Mouse (Mus musculus) liver, embryonic 16.5 days (tissue): Measurements from ENCODE around the gene Tgm2. TPM values are rescaled to one million over a fixed set of nuclear protein-coding genes. Genes with fewer than 3 reads are reported as not detected.

Experiments
- ATAC-seq: fragments of 200-750 bp; cut with Nextera tagmentation; 2 replicates; pipeline ENCODE4 v1.8.0; 2017; ENCODE audit warnings: low read depth, mild to moderate bottlenecking, moderate number of reproducible peaks, moderate library complexity
- H3K27ac ChIP-seq: fragments of 300-500 bp; sonication (generic); 2 replicates; pipeline ENCODE4 v1.5.1; 2014; ENCODE audit warnings: mild to moderate bottlenecking, low read length
- H3K27me3 ChIP-seq: fragments of 300-500 bp; sonication (generic); 2 replicates; pipeline ENCODE4 v1.6.1; 2014; ENCODE audit warnings: low read depth, low read length, mixed read lengths; ENCODE audit not compliant: control insufficient read depth, insufficient read depth
- H3K36me3 ChIP-seq: fragments of 300-500 bp; sonication (generic); 2 replicates; pipeline ENCODE4 v1.6.1; 2014; ENCODE audit warnings: mild to moderate bottlenecking; ENCODE audit not compliant: control insufficient read depth, insufficient read depth
- H3K4me1 ChIP-seq: fragments of 300-500 bp; sonication (generic); 2 replicates; pipeline ENCODE4 v1.6.1; 2014; ENCODE audit warnings: low read depth, low read length, mixed read lengths; ENCODE audit not compliant: control insufficient read depth
- H3K4me2 ChIP-seq: fragments of 300-500 bp; sonication (generic); 2 replicates; pipeline ENCODE4 v1.6.1; 2014; ENCODE audit warnings: low read depth, low read length, mixed read lengths
- H3K4me3 ChIP-seq: fragments of 300-500 bp; sonication (generic); 2 replicates; pipeline ENCODE4 v1.5.1; 2014; ENCODE audit warnings: low read depth, mild to moderate bottlenecking, low read length
- H3K9ac ChIP-seq: fragments of 300-500 bp; sonication (generic); 2 replicates; pipeline ENCODE4 v1.6.1; 2014; ENCODE audit warnings: low read depth, low read length
- H3K9me3 ChIP-seq: fragments of 300-500 bp; sonication (generic); replicated peaks from 2 replicates; pipeline ENCODE4 v1.6.1; 2016; ENCODE audit warnings: low read length; ENCODE audit not compliant: control insufficient read depth
- WGBS: fragments of 180-500 bp; shearing (Covaris S2); extraction: QIAGEN DNeasy Blood & Tissue Kit; methylation state at CpG from one replicate; pipeline ENCODE4 v1.1.7; 2014; ENCODE audit not compliant: insufficient replicate concordance; 5-methylcytosine and 5-hydroxymethylcytosine counted together
- polyA plus RNA-seq: library from polyadenylated mRNA; unstranded; fragments of >200 nt; fragmentation: Nextera tagmentation; extraction: Ambion mirVana; gene quantifications from 2 replicates; pipeline ENCODE4 v1.2.1, GENCODE M21; 2015

The Tgm2 gene
- polyA plus RNA-seq, 1 experiment from 2014 or later: 74.3 TPM

DNA sequence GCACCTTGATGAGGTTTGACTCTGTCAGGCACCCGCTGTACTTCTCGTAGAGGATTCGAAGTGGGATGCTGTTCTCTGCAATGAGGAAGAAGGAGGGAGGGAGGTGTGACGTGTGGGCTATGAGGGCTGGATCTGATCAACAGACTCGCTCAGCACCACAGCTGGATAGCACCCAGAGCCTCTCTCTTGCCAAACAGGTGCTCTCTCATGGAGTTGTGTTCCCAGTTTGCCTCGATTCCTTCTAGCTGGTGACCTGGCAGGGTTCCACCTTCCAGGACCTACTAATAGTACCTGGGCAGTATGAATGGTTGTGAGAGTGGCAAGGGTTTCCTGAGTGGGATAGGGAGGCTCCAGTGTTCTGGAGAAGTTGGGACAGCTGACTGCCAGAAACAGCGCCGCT, 26.0 kb downstream of the Tgm2 start:
- no peak overlapping the region for H3K27ac ChIP-seq
- no peaks in the 10 kb centered on the region for H3K27me3 ChIP-seq
- ATAC-seq: no peak
- H3K4me2 ChIP-seq: no peak overlapping the region
- H3K4me3 ChIP-seq: no peak overlapping the region
- H3K36me3 ChIP-seq: peaks cover 71% of the 10 kb centered on the region
- H3K9ac ChIP-seq: no peak overlapping the region
- H3K4me1 ChIP-seq: peaks cover 20% of the 10 kb centered on the region
- 81% methylated on average over 8 of the region's 8 CpGs for WGBS
- H3K9me3 ChIP-seq: no peaks in the 10 kb centered on the region

DNA sequence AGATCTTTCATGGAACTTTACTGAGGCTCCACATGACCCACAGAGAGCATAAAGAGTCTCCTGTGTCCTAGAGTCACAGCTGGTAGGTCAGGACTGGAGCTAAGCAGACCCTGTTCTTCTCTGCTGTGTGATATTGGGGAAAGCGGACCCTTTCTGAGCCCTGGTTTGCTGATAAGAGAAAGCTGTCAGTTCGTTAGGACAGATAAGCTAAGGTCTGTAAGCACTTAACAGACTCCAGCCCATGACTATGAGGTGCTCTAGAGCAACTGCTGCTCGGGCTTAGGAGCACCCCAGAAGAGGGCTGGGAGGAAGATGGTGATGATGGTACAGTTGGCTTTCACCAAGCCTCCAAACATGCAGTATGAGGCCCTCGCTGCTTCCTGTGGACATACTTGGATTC, 27.1 kb downstream of the Tgm2 start:
- Histone ChIP-seq H3K4me3 (no peak overlapping the region), H3K4me2 (no peak overlapping the region), H3K27me3 (no peaks in the 10 kb centered on the region), H3K4me1 (peaks cover 29% of the 10 kb centered on the region), H3K9ac (no peak overlapping the region), H3K36me3 (peaks cover 62% of the 10 kb centered on the region), H3K9me3 (no peaks in the 10 kb centered on the region), H3K27ac (no peak overlapping the region)
- 33% methylated on average over 4 of the region's 4 CpGs for WGBS
- peak; percentile 24; the same call in 1 of the 2 replicates for ATAC-seq

DNA sequence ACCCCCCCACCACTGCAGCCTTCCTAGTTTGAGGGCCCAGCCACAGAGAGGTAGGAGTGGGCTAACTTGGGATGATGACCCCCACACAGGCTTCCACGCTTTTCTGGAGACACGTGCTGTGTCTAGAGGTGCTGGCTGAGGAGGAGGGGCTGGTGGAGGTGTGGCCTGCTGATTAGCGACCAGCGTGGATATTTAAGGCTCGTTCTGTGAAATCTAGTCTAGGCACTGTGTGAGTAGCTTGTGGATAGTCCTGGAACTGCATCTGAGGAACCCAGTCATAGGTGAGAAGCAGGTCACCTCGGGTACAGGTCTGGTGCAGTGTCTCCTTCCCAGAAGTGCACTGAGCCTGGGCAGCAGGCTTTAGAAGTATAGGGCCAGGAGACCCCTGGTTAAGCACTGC, 29.6 kb downstream of the Tgm2 start:
- Histone ChIP-seq H3K36me3 (peaks cover 37% of the 10 kb centered on the region), H3K27me3 (no peaks in the 10 kb centered on the region), H3K4me1 (peaks cover 43% of the 10 kb centered on the region), H3K9ac (no peak overlapping the region), H3K27ac (no peak overlapping the region), H3K4me3 (no peak overlapping the region), H3K9me3 (no peaks in the 10 kb centered on the region), H3K4me2 (no peak overlapping the region)
- WGBS: 18% methylated on average over 6 of the region's 6 CpGs
- no peak for ATAC-seq

DNA sequence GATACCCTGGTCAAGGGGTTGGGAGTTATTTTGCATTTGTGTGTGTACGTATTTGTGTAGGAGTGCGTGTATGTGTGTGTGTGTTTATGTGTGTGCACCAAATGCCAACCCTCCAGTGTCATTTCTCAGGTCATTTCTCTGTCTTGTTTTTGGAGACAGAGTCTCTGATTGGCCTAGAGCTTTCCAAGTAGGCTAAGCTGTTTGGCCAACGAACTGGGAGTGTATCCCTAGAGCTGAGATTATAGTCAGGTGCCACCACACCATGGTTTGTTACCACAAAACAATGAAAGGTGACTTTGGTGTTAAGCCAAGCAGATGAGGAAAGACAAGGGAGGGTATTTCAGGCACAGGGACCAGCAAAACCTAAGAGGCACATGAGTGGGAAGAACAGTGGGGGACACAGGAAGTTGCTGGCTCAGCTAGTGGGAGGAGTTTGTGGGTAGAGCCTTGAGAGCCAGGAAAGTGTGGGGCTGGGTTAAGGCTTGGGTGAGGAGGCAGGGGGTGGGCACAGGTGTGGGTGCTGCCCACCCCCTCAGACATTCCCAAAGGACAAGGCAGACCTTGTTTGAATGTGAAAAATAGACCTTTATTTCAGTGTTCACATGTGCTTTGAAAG, 30.3 kb downstream of the Tgm2 start:
- Histone ChIP-seq H3K27ac (no peak overlapping the region; the same call in 1 of the 2 replicates), H3K4me3 (no peak overlapping the region), H3K27me3 (no peaks in the 10 kb centered on the region), H3K4me2 (no peak overlapping the region), H3K9ac (no peak overlapping the region), H3K9me3 (no peaks in the 10 kb centered on the region), H3K36me3 (peaks cover 36% of the 10 kb centered on the region), H3K4me1 (peaks cover 43% of the 10 kb centered on the region)
- WGBS: 78% methylated on average over 3 of the region's 3 CpGs
- no peak for ATAC-seq

GRCm38 (mm10) chr2:158114931-158115330, 31.3 kb downstream of the Tgm2 start:
- H3K4me3 ChIP-seq: no peak overlapping the region
- no peak for ATAC-seq
- H3K4me2 ChIP-seq: no peak overlapping the region
- H3K27me3 ChIP-seq: no peaks in the 10 kb centered on the region
- peak overlapping the region; percentile 54 for H3K27ac ChIP-seq
- no peaks in the 10 kb centered on the region for H3K9me3 ChIP-seq
- 48% methylated on average over 5 of the region's 5 CpGs for WGBS
- peaks cover 43% of the 10 kb centered on the region for H3K4me1 ChIP-seq
- H3K9ac ChIP-seq: no peak overlapping the region
- H3K36me3 ChIP-seq: peaks cover 31% of the 10 kb centered on the region

- peak overlapping the region; percentile 48 for H3K9ac ChIP-seq
- H3K27ac ChIP-seq: peak overlapping the region; percentile 82
- H3K9me3 ChIP-seq: no peaks in the 10 kb centered on the region
- peak overlapping the region; percentile 60 for H3K4me2 ChIP-seq
- H3K4me1 ChIP-seq: peaks cover 44% of the 10 kb centered on the region
- H3K27me3 ChIP-seq: no peaks in the 10 kb centered on the region
- 24% methylated on average over 9 of the region's 9 CpGs for WGBS
- peaks cover 20% of the 10 kb centered on the region for H3K36me3 ChIP-seq
- H3K4me3 ChIP-seq: peak overlapping the region; percentile 37
- peak; percentile 87 for ATAC-seq
Observed at GRCm38 (mm10) chr2:158113591-158114257, 32.5 kb downstream of the Tgm2 start.

GRCm38 (mm10) chr2:158109516-158109915, 36.7 kb downstream of the Tgm2 start:
- Histone ChIP-seq H3K4me3 (no peak overlapping the region), H3K9ac (no peak overlapping the region), H3K4me2 (no peak overlapping the region), H3K36me3 (no peaks in the 10 kb centered on the region), H3K27me3 (no peaks in the 10 kb centered on the region), H3K4me1 (peaks cover 26% of the 10 kb centered on the region), H3K27ac (no peak overlapping the region), H3K9me3 (no peaks in the 10 kb centered on the region)
- ATAC-seq: no peak
- 29% methylated on average over 8 of the region's 8 CpGs for WGBS

DNA sequence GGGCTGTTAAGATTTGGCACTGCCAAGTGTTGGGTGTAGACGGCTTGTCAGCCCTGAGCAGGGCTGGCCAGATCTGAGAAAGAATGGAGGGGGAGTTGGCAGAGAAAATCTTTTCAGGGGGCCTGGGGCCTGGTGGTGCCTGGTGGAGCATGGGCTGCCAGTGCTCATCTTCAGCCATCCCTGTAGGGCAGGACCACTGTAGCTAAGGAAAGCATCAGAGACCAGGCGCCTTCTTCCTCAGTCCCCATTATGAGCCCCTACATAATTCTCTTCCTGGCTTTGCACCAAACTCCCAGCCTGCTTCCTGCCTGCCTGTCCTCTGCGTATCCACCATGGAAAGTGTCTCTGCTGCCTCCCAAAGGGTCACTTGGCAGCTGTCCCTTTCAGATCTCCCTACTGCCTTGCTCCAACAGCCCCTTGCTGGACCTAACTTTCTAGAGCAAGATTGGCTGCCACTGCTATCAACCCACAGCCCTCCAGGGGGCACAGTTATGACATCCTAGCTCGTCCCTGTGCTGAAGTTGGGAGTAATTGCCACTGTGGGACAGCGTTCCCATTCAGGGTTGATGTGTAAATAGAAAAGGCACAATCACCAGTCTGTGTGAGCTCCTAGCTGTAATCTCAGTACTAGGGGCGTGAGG, 39.2 kb downstream of the Tgm2 start:
- H3K9me3 ChIP-seq: no peaks in the 10 kb centered on the region
- H3K4me2 ChIP-seq: no peak overlapping the region
- H3K27me3 ChIP-seq: no peaks in the 10 kb centered on the region
- H3K4me1 ChIP-seq: peaks cover 7% of the 10 kb centered on the region
- 31% methylated on average over 6 of the region's 6 CpGs for WGBS
- no peaks in the 10 kb centered on the region for H3K36me3 ChIP-seq
- H3K9ac ChIP-seq: no peak overlapping the region
- peak; percentile 67 for ATAC-seq
- H3K27ac ChIP-seq: no peak overlapping the region
- H3K4me3 ChIP-seq: no peak overlapping the region

- Histone ChIP-seq H3K4me2 (no peak overlapping the region), H3K27me3 (no peaks in the 10 kb centered on the region), H3K4me3 (no peak overlapping the region), H3K36me3 (no peaks in the 10 kb centered on the region), H3K9me3 (no peaks in the 10 kb centered on the region), H3K4me1 (peaks cover 7% of the 10 kb centered on the region), H3K27ac (no peak overlapping the region), H3K9ac (no peak overlapping the region)
- 39% methylated on average over 6 of the region's 6 CpGs for WGBS
- no peak for ATAC-seq
Observed at GRCm38 (mm10) chr2:158105605-158106004, 40.6 kb downstream of the Tgm2 start.
